Mouse (Mus musculus) midbrain, embryonic 13.5 days (tissue): ENCODE data around the gene Suds3. TPM values are rescaled to one million over a fixed set of nuclear protein-coding genes. Genes with fewer than 3 reads are reported as not detected.
A peak's percentile ranks its signal among the peaks of the same experiment; 100 is the strongest.

ENCODE experiments used
- ATAC-seq: fragments of 200-750 bp; cut with Nextera tagmentation; 2 replicates; pipeline ENCODE4 v1.8.0; 2017; ENCODE audit warnings: mild to moderate bottlenecking, moderate TSS enrichment, moderate library complexity
- H3K27ac ChIP-seq: fragments of 300-500 bp; sonication (generic); 2 replicates; pipeline ENCODE4 v1.5.1; 2015; ENCODE audit warnings: inconsistent platforms, mild to moderate bottlenecking, moderate library complexity
- H3K27me3 ChIP-seq: fragments of 300-500 bp; sonication (generic); 2 replicates; pipeline ENCODE4 v1.6.1; 2015; ENCODE audit warnings: mild to moderate bottlenecking, inconsistent platforms
- H3K36me3 ChIP-seq: fragments of 300-500 bp; sonication (generic); 2 replicates; pipeline ENCODE4 v1.6.1; 2015; ENCODE audit warnings: mild to moderate bottlenecking, inconsistent platforms
- H3K4me1 ChIP-seq: fragments of 300-500 bp; sonication (generic); replicated peaks from 2 replicates; pipeline ENCODE4 v1.6.1; 2015; ENCODE audit warnings: inconsistent platforms
- H3K4me2 ChIP-seq: fragments of 300-500 bp; sonication (generic); replicated peaks from 2 replicates; pipeline ENCODE4 v1.6.1; 2015; ENCODE audit warnings: moderate library complexity, mild to moderate bottlenecking, inconsistent platforms
- H3K4me3 ChIP-seq: fragments of 300-500 bp; sonication (generic); replicated peaks from 2 replicates; pipeline ENCODE4 v1.5.1; 2015; ENCODE audit warnings: mild to moderate bottlenecking, inconsistent platforms
- H3K9ac ChIP-seq: fragments of 300-500 bp; sonication (generic); replicated peaks from 2 replicates; pipeline ENCODE4 v1.6.1; 2015; ENCODE audit warnings: mild to moderate bottlenecking, inconsistent platforms
- H3K9me3 ChIP-seq: fragments of 300-500 bp; sonication (generic); 2 replicates; pipeline ENCODE4 v1.6.1; 2016; ENCODE audit warnings: mild to moderate bottlenecking, inconsistent platforms
- WGBS: fragments of 180-500 bp; shearing (Covaris S2); methylation state at CpG from one replicate; pipeline ENCODE4 v1.1.7; 2015; 5-methylcytosine and 5-hydroxymethylcytosine counted together
- polyA plus RNA-seq: library from polyadenylated mRNA; unstranded; fragments of >200 nt; fragmentation: Nextera tagmentation; extraction: Ambion mirVana; gene quantifications from 2 replicates; pipeline ENCODE4 v1.2.1, GENCODE M21; 2015

The Suds3 gene
- polyA plus RNA-seq, 1 experiment from 2014 or later: 90.1 TPM

DNA sequence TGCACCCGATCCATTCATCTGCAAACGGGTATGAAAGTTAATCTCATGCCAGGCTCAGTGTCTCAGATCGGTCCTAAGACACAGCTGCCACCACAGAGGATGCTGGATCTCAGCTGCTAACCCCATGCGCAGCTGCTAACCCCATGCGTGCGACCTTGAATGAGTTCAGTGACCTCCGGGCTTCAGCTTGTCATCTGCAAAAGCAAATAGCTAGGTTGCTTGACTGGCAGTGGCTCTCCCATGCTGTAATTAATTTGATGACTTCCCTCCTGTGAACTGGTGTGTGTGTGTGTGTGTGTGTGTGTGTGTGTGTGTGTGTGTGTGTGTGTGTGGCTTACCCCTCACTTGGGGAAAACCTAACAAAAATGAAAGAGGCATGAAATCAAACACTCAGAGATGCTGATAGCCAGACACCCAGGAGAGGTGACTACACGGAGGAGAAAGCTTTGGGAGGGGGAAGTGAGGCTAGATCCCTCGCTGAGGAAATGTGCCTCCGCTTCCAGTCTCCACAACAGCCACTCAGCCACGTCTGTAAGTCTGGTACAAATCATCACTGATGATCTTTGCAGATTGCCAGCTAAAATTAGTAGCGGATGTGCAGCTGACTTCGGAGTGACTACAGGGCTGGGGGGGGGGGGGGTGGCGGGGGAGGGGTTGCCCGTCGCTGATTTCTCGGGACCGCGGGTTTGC, 47.0 kb downstream of the Suds3 start:
- H3K4me3 ChIP-seq: no peak overlapping the region

DNA sequence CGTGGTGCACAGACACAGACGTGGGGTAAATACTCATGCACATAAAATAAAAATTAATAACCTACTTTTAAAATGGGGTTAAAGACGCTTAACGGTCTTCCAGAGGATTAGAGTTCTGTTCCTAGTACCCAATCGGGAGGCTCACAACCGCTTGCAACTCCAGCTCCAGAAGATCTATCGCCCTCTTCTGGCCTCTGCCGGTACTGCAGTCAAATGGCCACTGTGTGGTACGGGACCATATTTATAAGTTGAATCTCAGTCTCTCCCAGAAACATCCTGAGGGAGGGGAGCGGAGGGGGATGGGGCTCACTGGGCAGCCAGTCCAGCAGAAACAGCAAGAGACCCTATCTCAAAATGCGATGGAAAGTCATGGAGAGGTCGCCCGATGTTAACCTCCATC, 47.7 kb downstream of the Suds3 start:
- no peaks in the 10 kb centered on the region for H3K27me3 ChIP-seq
- H3K9ac ChIP-seq: no peak overlapping the region
- no peak overlapping the region for H3K4me3 ChIP-seq
- H3K4me1 ChIP-seq: peaks cover 15% of the 10 kb centered on the region; the same call in 1 of the 2 replicates
- H3K36me3 ChIP-seq: no peaks in the 10 kb centered on the region
- H3K27ac ChIP-seq: no peak overlapping the region
- no peak for ATAC-seq
- no peaks in the 10 kb centered on the region for H3K9me3 ChIP-seq
- H3K4me2 ChIP-seq: no peak overlapping the region
- WGBS: 79% methylated on average over 13 of the region's 13 CpGs

More for the DNA sequence above, 47.0 kb downstream of the Suds3 start:
- Histone ChIP-seq H3K27ac (no peak overlapping the region), H3K9ac (no peak overlapping the region), H3K4me2 (peak overlapping the region; percentile 24), H3K9me3 (no peaks in the 10 kb centered on the region), H3K4me1 (peaks cover 15% of the 10 kb centered on the region; the same call in 1 of the 2 replicates), H3K36me3 (no peaks in the 10 kb centered on the region), H3K27me3 (no peaks in the 10 kb centered on the region)
- 37% methylated on average over 19 of the region's 19 CpGs for WGBS
- ATAC-seq: no peak

DNA sequence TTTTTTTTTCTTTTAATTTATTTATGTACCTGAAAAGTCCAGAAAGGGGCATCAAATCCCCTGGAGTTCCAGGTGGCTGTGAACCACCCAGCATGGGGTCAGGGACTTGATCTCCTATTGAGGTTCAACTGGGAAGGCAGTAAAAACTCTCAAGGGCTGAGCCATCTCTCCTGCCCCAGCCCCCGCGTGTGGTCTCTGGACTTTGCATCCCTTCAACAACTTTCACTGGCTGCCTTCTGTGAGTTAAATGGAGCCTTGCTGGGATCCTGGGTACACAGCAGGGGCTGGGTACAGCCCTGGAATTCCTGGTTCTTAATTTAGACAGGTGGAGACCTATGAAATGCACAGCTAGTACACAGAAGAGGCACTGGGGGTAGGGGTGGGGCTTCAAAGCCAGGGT, 54.7 kb downstream of the Suds3 start:
- Histone ChIP-seq H3K4me1 (no peaks in the 10 kb centered on the region), H3K4me3 (no peak overlapping the region), H3K9me3 (no peaks in the 10 kb centered on the region), H3K27me3 (no peaks in the 10 kb centered on the region), H3K36me3 (no peaks in the 10 kb centered on the region), H3K27ac (no peak overlapping the region), H3K4me2 (no peak overlapping the region), H3K9ac (no peak overlapping the region)
- no peak for ATAC-seq
- 61% methylated on average over 2 of the region's 2 CpGs for WGBS

GRCm38 (mm10) chr5:117060484-117061130, 55.3 kb downstream of the Suds3 start:
- 79% methylated on average over 18 of the region's 18 CpGs for WGBS
- ATAC-seq: no peak
- H3K9ac ChIP-seq: no peak overlapping the region

DNA sequence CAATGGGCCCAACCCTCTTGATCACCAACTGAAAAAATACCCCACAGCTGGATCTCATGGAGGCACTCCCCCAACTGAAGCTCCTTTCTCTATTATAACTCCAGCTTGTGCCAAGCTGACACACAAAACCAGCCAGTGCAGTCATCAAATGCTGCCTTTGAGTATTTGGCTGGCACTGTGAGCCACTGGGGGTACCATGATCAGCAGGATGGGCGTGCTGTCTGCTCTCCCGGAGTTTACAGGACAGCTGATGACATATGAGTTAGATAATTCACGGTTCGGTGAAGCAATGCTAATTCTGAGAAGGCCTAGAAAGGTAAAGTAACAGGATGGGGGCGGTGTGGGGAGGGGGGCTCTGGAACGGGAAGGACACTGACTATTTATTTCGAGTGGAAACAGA, 66.0 kb downstream of the Suds3 start:
- no peaks in the 10 kb centered on the region for H3K36me3 ChIP-seq
- H3K9me3 ChIP-seq: no peaks in the 10 kb centered on the region
- no peak overlapping the region for H3K4me2 ChIP-seq
- H3K27ac ChIP-seq: no peak overlapping the region
- no peak overlapping the region for H3K4me3 ChIP-seq
- H3K9ac ChIP-seq: no peak overlapping the region
- 84% methylated on average over 7 of the region's 7 CpGs for WGBS
- ATAC-seq: no peak
- no peaks in the 10 kb centered on the region; the same call in 1 of the 2 replicates for H3K4me1 ChIP-seq
- H3K27me3 ChIP-seq: no peaks in the 10 kb centered on the region

More at GRCm38 (mm10) chr5:117060484-117061130, 55.3 kb downstream of the Suds3 start:
- Histone ChIP-seq H3K4me1 (no peaks in the 10 kb centered on the region), H3K4me2 (no peak overlapping the region), H3K4me3 (no peak overlapping the region), H3K36me3 (no peaks in the 10 kb centered on the region), H3K27ac (no peak overlapping the region), H3K27me3 (no peaks in the 10 kb centered on the region), H3K9me3 (no peaks in the 10 kb centered on the region)

DNA sequence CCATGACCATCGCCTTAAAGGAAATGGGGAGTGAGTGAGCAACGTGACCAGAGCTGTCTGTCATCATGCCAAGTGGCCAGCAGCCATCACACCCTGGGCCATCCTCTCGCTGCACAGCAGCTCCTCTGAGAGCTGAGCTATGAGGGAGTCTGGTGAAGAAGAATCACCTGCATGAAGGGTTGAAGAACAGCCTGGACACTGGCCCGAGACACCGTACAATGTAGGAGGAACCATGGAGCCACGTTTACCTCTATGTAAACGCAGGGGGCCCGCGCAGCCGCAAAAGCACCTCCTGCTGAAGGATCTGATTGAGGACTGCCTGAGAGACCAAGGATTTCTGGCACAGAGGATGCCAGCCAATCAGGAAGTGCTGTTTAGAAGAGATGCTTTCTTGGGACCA, 70.8 kb downstream of the Suds3 start:
- WGBS: 71% methylated on average over 10 of the region's 10 CpGs

GRCm38 (mm10) chr5:117042661-117043060, 73.3 kb downstream of the Suds3 start:
- no peak for ATAC-seq
- H3K4me2 ChIP-seq: no peak overlapping the region
- no peaks in the 10 kb centered on the region for H3K27me3 ChIP-seq
- no peak overlapping the region for H3K4me3 ChIP-seq
- no peak overlapping the region for H3K27ac ChIP-seq
- no peaks in the 10 kb centered on the region for H3K36me3 ChIP-seq
- no peaks in the 10 kb centered on the region for H3K9me3 ChIP-seq
- H3K9ac ChIP-seq: no peak overlapping the region
- H3K4me1 ChIP-seq: no peaks in the 10 kb centered on the region
- 73% methylated on average over 11 of the region's 11 CpGs for WGBS

More for the DNA sequence above, 70.8 kb downstream of the Suds3 start:
- H3K9ac ChIP-seq: no peak overlapping the region
- no peak overlapping the region for H3K4me3 ChIP-seq
- H3K27ac ChIP-seq: no peak overlapping the region
- H3K9me3 ChIP-seq: no peaks in the 10 kb centered on the region
- no peaks in the 10 kb centered on the region for H3K36me3 ChIP-seq
- ATAC-seq: no peak
- no peaks in the 10 kb centered on the region; the same call in 1 of the 2 replicates for H3K4me1 ChIP-seq
- no peak overlapping the region for H3K4me2 ChIP-seq
- H3K27me3 ChIP-seq: no peaks in the 10 kb centered on the region

Other genes with a start within 250 kb of the Suds3 start
- gene Taok3, start 4.0 kb upstream of the Suds3 start, polyA plus RNA-seq: 43.7 TPM in 2 replicates
- gene Pebp1, start 171.5 kb upstream of the Suds3 start, polyA plus RNA-seq: 1,014 and 1,066 TPM in 2 replicates
- gene Vsig10, start 203.0 kb upstream of the Suds3 start, polyA plus RNA-seq: 2.3 TPM in 2 replicates
- 138 and 159 TPM in 2 replicates for gene Wsb2, start 241.2 kb upstream of the Suds3 start, polyA plus RNA-seq